Mouse (Mus musculus) cerebellum, adult 11-12 months (tissue): Measurements from ENCODE around the gene Gm11027.
A peak's percentile ranks its signal among the peaks of the same experiment; 100 is the strongest.

Source experiments
- DNase-seq: peaks from one replicate; pipeline ENCODE4 v3.0.0; 2022

Gm11027 gene

GRCm38 (mm10) chr12:116280149-116280652 is 5.0 kb downstream of the Gm11027 start:
- DNase-seq = no peak

DNA sequence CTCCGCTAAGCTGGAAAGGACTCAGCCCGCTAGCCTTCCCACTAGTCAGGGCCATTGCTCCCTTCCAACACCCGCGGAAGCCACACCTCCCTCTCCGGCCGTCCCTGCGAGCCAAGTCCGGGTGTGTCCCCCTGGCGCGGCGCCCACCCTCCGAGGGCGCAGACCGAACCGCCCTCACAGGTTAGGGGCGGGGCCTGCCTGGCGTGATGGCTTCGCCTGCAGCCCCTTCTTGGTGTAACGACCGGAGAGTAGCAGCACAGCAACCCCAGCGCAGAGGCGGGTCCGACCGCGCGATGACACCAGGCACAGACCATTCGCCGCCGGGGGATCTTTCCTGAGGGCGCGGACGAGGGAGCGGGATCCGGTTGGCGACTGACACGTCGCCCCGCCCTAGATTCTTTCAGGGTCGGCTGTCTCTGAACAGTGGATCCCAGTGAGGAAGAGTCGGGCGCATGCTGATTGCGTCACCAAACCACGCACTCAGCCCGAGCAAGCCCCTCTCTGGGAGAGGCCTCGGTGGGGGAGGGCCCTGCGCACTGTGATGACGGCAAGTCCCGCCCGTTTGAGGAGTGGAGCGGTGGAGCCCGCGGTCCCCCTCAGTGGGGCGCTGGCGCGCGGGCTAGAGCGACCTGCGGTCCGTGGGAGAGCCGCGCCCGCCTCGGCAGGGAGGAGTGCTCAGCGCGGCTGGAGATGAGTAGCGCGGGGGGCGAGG is 5.6 kb downstream of the Gm11027 start, which contains the start of gene Esyt2:
Gene Esyt2, plus strand, starts transcription at position 544 of the 712 bp plus-strand sequence.
- DNase-seq = peak; percentile 99

- DNase-seq = peak; percentile 64
Observed at GRCm38 (mm10) chr12:116281427-116282281, 6.5 kb downstream of the Gm11027 start.

DNA sequence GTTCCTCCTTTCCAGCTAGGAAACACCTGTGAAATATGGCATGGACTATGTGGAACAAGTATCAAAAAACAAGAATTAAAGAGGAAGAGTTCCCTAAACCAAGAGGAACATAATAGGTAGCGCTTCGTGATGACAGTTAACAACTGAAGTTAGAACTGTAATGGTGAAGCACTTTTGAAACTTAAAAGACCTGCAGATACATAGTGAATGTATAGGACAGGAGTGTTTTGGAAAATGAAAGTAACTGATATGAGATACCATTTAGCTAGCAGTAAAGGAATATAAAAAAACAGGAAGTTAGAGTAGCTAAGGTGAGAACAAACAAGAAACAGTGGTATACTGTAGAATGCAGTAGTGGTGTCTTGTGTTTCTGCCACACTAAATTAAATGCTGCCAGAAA is 7.7 kb downstream of the Gm11027 start:
- DNase-seq = no peak

GRCm38 (mm10) chr12:116283511-116283910 is 8.3 kb downstream of the Gm11027 start:
- DNase-seq = no peak

GRCm38 (mm10) chr12:116293185-116293584 is 18.0 kb downstream of the Gm11027 start:
- no peak for DNase-seq

- no peak for DNase-seq
Observed at GRCm38 (mm10) chr12:116293599-116294292, 18.6 kb downstream of the Gm11027 start.

DNA sequence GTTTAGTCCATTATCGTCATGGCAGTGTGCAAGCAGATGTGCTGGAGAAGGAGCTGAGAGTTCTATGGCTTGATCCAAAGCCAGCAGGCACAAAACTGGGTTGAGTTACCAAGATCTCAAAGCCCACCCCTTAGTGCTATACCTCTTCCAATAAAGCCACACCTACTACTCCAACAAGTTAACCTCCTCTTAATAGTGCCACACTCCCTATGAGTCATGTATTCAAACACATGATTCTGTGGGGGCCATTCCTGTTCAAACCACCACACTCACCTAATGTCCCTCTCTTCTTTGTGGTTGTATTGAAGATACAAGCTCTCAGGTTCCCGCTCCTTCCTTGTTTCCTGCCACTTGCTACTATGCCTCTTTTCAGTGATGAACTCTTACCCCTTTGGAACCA is 24.7 kb downstream of the Gm11027 start:
- no peak for DNase-seq

- DNase-seq = no peak
Observed at GRCm38 (mm10) chr12:116302181-116302580, 27.0 kb downstream of the Gm11027 start.

DNA sequence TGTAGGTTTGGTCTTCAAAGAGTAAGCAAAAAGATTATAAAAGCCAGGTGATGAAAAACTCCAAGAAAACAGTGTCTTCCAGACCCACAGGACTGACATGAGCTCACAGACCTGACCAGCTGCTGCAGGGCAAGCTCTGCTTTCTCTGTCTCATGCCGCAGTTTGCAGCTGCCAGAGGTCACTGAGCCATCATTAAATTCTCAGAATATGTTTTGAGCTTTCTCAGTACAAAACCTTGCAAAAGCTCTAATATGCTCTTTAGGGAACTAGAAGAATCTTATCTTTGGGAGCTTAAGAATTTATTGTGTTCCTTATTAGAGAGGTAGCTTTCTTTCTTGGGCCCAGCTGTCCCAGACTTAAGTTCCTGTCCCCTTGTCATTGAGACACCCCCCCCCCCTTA is 30.9 kb downstream of the Gm11027 start:
- no peak for DNase-seq

- DNase-seq = no peak
Observed at GRCm38 (mm10) chr12:116307870-116308269, 32.7 kb downstream of the Gm11027 start.

- DNase-seq = no peak
Observed at GRCm38 (mm10) chr12:116308612-116309011, 33.4 kb downstream of the Gm11027 start.

DNA sequence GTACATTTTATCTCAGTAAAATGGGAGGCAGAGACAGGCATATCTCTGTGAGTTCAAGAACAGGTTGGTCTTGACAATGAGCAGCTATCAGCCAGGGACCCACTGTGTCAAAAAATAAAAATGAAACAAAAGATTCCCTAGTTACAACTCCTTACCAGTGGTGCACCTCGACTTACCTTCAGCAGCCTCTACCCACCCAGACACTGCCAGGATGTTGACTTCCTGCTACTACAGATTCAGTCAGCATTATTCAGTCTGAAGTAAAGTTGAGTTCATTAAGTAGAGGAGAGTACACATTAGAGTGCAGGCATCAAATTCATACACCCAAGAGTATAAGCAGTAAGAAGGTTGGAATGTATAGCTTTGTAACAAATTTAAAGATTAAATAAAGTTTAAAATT is 38.6 kb downstream of the Gm11027 start:
- no peak for DNase-seq

GRCm38 (mm10) chr12:116315498-116315897 is 40.3 kb downstream of the Gm11027 start:
- DNase-seq = no peak

DNA sequence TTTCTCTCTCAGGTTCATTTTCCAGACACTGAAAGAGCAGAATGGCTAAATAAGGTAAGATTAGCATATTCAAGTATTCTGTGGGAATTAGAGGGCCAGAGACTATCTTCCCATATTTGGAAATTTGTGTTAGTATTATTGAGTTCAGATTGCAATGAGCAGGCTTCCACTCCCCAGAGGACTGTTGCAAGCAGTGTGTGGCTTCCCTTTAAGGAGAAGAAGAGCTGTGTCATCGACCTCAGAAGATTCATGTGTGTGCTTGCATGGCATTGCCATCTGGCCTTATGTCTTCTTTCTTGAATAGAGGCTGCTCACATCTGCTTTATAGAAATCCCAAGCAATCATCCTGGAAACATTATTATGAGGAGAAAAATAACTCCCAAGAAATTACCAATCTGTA is 42.6 kb downstream of the Gm11027 start:
- no peak for DNase-seq
